Mouse (Mus musculus): ENCODE results near the gene Ehd2. TPM values are rescaled to one million over a fixed set of nuclear protein-coding genes. Genes with fewer than 3 reads are reported as not detected.

Gene Ehd2
- polyA plus RNA-seq, 1 experiment from 2014 or later, result 12.5 TPM

GRCm38 (mm10) chr7:15953307-15954074, 13.9 kb downstream of the Ehd2 start:
- no peak overlapping the region for H3K4me3 ChIP-seq
- H3K27me3 ChIP-seq (ENCODE audit: low read depth, poor library complexity, severe bottlenecking), result peaks cover 28% of the 10 kb centered on the region
- peaks cover 17% of the 10 kb centered on the region for H3K4me1 ChIP-seq
- DNase-seq (ENCODE audit: low spot score), result no peak
- H3K9me3 ChIP-seq (replicated peaks), result peaks cover 9% of the 10 kb centered on the region; the same call in 1 of the 2 replicates
- 0 out of 2 replicates have a peak, but pooled peaks cover 4% of the 10 kb centered on the region for H3K36me3 ChIP-seq
- H3K27ac ChIP-seq (replicated peaks), result no peak overlapping the region
- WGBS, result 91% methylated on average over 13 of the region's 13 CpGs

- Histone ChIP-seq H3K4me1 (peaks cover 25% of the 10 kb centered on the region), H3K36me3 (0 out of 2 replicates have a peak, but pooled peaks cover 4% of the 10 kb centered on the region), H3K27ac (replicated peaks) (no peak overlapping the region), H3K4me3 (no peak overlapping the region), H3K27me3 (ENCODE audit: low read depth, poor library complexity, severe bottlenecking) (peaks cover 28% of the 10 kb centered on the region), H3K9me3 (replicated peaks) (peaks cover 9% of the 10 kb centered on the region; the same call in 1 of the 2 replicates)
- 76% methylated on average over 3 of the region's 3 CpGs for WGBS
- no peak for DNase-seq (ENCODE audit: low spot score)
Measured at GRCm38 (mm10) chr7:15952416-15952815, 15.0 kb downstream of the Ehd2 start.

GRCm38 (mm10) chr7:15950008-15950407, 17.4 kb downstream of the Ehd2 start:
- peaks cover 23% of the 10 kb centered on the region for H3K4me1 ChIP-seq
- H3K4me3 ChIP-seq, result no peak overlapping the region
- 87% methylated on average over 15 of the region's 15 CpGs for WGBS

GRCm38 (mm10) chr7:15949216-15949790, 18.1 kb downstream of the Ehd2 start:
- WGBS, result 88% methylated on average over 7 of the region's 7 CpGs
- no peak for DNase-seq (ENCODE audit: low spot score)
- Histone ChIP-seq H3K4me3 (no peak overlapping the region), H3K36me3 (peaks cover 6% of the 10 kb centered on the region), H3K4me1 (peaks cover 27% of the 10 kb centered on the region), H3K27me3 (ENCODE audit: low read depth, poor library complexity, severe bottlenecking) (0 out of 2 replicates have a peak, but pooled peaks cover 10% of the 10 kb centered on the region), H3K27ac (replicated peaks) (no peak overlapping the region), H3K9me3 (replicated peaks) (peaks cover 9% of the 10 kb centered on the region; the same call in 1 of the 2 replicates)

More at GRCm38 (mm10) chr7:15950008-15950407, 17.4 kb downstream of the Ehd2 start:
- Histone ChIP-seq H3K27ac (replicated peaks) (no peak overlapping the region), H3K27me3 (ENCODE audit: low read depth, poor library complexity, severe bottlenecking) (0 out of 2 replicates have a peak, but pooled peaks cover 10% of the 10 kb centered on the region), H3K36me3 (0 out of 2 replicates have a peak, but pooled peaks cover 4% of the 10 kb centered on the region), H3K9me3 (replicated peaks) (peaks cover 9% of the 10 kb centered on the region; the same call in 1 of the 2 replicates)
- DNase-seq (ENCODE audit: low spot score), result no peak

- Histone ChIP-seq H3K4me3 (peak overlapping the region; percentile 38), H3K4me1 (peaks cover 29% of the 10 kb centered on the region), H3K36me3 (peaks cover 13% of the 10 kb centered on the region), H3K9me3 (replicated peaks) (peaks cover 3% of the 10 kb centered on the region; the same call in 1 of the 2 replicates), H3K27me3 (ENCODE audit: low read depth, poor library complexity, severe bottlenecking) (0 out of 2 replicates have a peak, but pooled peaks cover 10% of the 10 kb centered on the region), H3K27ac (replicated peaks) (peak overlapping the region; percentile 47; the same call in 1 of the 2 replicates)
- WGBS, result 6% methylated on average over 23 of the region's 23 CpGs
- peak; percentile 81 for DNase-seq (ENCODE audit: low spot score)
Measured at GRCm38 (mm10) chr7:15948381-15948941, 18.9 kb downstream of the Ehd2 start.

GRCm38 (mm10) chr7:15947653-15948260, 19.6 kb downstream of the Ehd2 start:
- Histone ChIP-seq H3K36me3 (peaks cover 18% of the 10 kb centered on the region), H3K4me1 (peaks cover 29% of the 10 kb centered on the region), H3K27ac (replicated peaks) (peak overlapping the region; percentile 47; the same call in 1 of the 2 replicates), H3K9me3 (replicated peaks) (no peaks in the 10 kb centered on the region), H3K4me3 (peak overlapping the region; percentile 38), H3K27me3 (ENCODE audit: low read depth, poor library complexity, severe bottlenecking) (0 out of 2 replicates have a peak, but pooled peaks cover 10% of the 10 kb centered on the region)
- no peak for DNase-seq (ENCODE audit: low spot score)
- WGBS, result 53% methylated on average over 4 of the region's 4 CpGs

- peaks cover 29% of the 10 kb centered on the region for H3K4me1 ChIP-seq
- H3K27me3 ChIP-seq (ENCODE audit: low read depth, poor library complexity, severe bottlenecking), result 0 out of 2 replicates have a peak, but pooled peaks cover 10% of the 10 kb centered on the region
- H3K36me3 ChIP-seq, result peaks cover 36% of the 10 kb centered on the region
- peak; percentile 94 for DNase-seq (ENCODE audit: low spot score)
- H3K27ac ChIP-seq (replicated peaks), result peak within 1 kb of the TSS; percentile 97
- no peaks in the 10 kb centered on the region for H3K9me3 ChIP-seq (replicated peaks)
- 2% methylated on average over 59 of the region's 59 CpGs for WGBS
- peak within 1 kb of the TSS; percentile 77 for H3K4me3 ChIP-seq
Measured at GRCm38 (mm10) chr7:15945721-15946536, 21.4 kb downstream of the Ehd2 start, which contains the start of gene Nop53. Gene Nop53, minus strand, starts transcription at chr7:15946074.

GRCm38 (mm10) chr7:15945211-15945610, 22.2 kb downstream of the Ehd2 start:
- no peak for DNase-seq (ENCODE audit: low spot score)
- 9% methylated on average over 8 of the region's 8 CpGs for WGBS
- H3K4me1 ChIP-seq, result peaks cover 29% of the 10 kb centered on the region
- H3K4me3 ChIP-seq, result peak overlapping the region; percentile 77
- H3K27me3 ChIP-seq (ENCODE audit: low read depth, poor library complexity, severe bottlenecking), result 0 out of 2 replicates have a peak, but pooled peaks cover 10% of the 10 kb centered on the region
- peaks cover 43% of the 10 kb centered on the region for H3K36me3 ChIP-seq
- peak overlapping the region; percentile 97 for H3K27ac ChIP-seq (replicated peaks)
- H3K9me3 ChIP-seq (replicated peaks), result no peaks in the 10 kb centered on the region

- Histone ChIP-seq H3K4me3 (peak overlapping the region; percentile 77; the same call in 1 of the 2 replicates), H3K4me1 (peaks cover 29% of the 10 kb centered on the region), H3K27me3 (ENCODE audit: low read depth, poor library complexity, severe bottlenecking) (0 out of 2 replicates have a peak, but pooled peaks cover 6% of the 10 kb centered on the region), H3K9me3 (replicated peaks) (no peaks in the 10 kb centered on the region), H3K36me3 (peaks cover 52% of the 10 kb centered on the region), H3K27ac (replicated peaks) (no peak overlapping the region)
- DNase-seq (ENCODE audit: low spot score), result no peak
- WGBS, result 94% methylated on average over 1 of the region's 1 CpGs
Measured at GRCm38 (mm10) chr7:15944311-15944710, 23.1 kb downstream of the Ehd2 start.

- Histone ChIP-seq H3K4me1 (no peaks in the 10 kb centered on the region), H3K27ac (replicated peaks) (no peak overlapping the region), H3K9me3 (replicated peaks) (peaks cover 10% of the 10 kb centered on the region), H3K36me3 (peaks cover 90% of the 10 kb centered on the region), H3K4me3 (no peak overlapping the region), H3K27me3 (ENCODE audit: low read depth, poor library complexity, severe bottlenecking) (no peaks in the 10 kb centered on the region)
- DNase-seq (ENCODE audit: low spot score), result no peak
- WGBS, result 94% methylated on average over 3 of the region's 3 CpGs
Measured at GRCm38 (mm10) chr7:15938621-15939020, 28.7 kb downstream of the Ehd2 start.

GRCm38 (mm10) chr7:15937491-15937890, 29.9 kb downstream of the Ehd2 start:
- Histone ChIP-seq H3K4me1 (no peaks in the 10 kb centered on the region), H3K4me3 (no peak overlapping the region), H3K27me3 (ENCODE audit: low read depth, poor library complexity, severe bottlenecking) (no peaks in the 10 kb centered on the region), H3K27ac (replicated peaks) (no peak overlapping the region), H3K9me3 (replicated peaks) (peaks cover 10% of the 10 kb centered on the region), H3K36me3 (peaks cover 78% of the 10 kb centered on the region)
- 91% methylated on average over 5 of the region's 5 CpGs for WGBS
- no peak for DNase-seq (ENCODE audit: low spot score)

All from midbrain, embryonic 10.5 days (tissue).